Mouse (Mus musculus): ENCODE data around the gene Slc25a29. TPM values are rescaled to one million over a fixed set of nuclear protein-coding genes. Genes with fewer than 3 reads are reported as not detected.

Slc25a29 gene
- polyA plus RNA-seq, 1 experiment: 24.4 TPM

DNA sequence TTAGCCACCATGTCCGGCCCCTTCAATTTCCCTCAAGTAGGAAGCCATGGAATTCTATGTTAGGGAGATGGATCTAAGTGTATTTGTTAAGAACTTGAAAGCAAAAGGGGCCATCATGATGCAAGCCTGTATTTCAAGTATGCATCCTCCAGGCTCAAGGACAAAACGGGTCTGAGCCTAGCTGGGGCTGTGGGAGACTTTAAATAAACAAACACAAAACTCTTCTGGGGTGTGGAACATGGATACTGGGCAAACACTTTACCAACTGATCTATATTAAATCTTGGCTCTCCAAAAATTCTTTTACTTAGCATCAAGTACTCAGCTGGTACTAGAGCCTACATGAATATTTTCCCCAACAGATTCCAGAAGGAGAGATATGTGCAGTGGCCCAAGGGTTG is 48.4 kb downstream of the Slc25a29 start:
- Histone ChIP-seq H3K36me3 (ENCODE audit: control insufficient read depth, insufficient read depth, low read length) (no peaks in the 10 kb centered on the region), H3K27ac (ENCODE audit: control insufficient read depth, insufficient read depth, low read length) (no peak overlapping the region), H3K4me1 (replicated peaks; ENCODE audit: control insufficient read depth, insufficient read depth, low read length) (peaks cover 8% of the 10 kb centered on the region), H3K4me3 (ENCODE audit: control insufficient read depth, insufficient read depth, low read length) (no peak overlapping the region), H3K27me3 (ENCODE audit: control insufficient read depth, insufficient read depth, low read length) (no peaks in the 10 kb centered on the region)
- 96% methylated on average over 2 of the region's 2 CpGs for WGBS
- no peak for TF ChIP-seq POLR2A (IDR thresholded peaks at IDR 0.05; ENCODE audit: control insufficient read depth, extremely low read depth, insufficient read depth, low read length, poor library complexity)
- TF ChIP-seq CTCF (IDR thresholded peaks at IDR 0.05; ENCODE audit: borderline replicate concordance, control insufficient read depth, extremely low read depth, insufficient read depth, low read length, poor library complexity): no peak
- DNase-seq: no peak

DNA sequence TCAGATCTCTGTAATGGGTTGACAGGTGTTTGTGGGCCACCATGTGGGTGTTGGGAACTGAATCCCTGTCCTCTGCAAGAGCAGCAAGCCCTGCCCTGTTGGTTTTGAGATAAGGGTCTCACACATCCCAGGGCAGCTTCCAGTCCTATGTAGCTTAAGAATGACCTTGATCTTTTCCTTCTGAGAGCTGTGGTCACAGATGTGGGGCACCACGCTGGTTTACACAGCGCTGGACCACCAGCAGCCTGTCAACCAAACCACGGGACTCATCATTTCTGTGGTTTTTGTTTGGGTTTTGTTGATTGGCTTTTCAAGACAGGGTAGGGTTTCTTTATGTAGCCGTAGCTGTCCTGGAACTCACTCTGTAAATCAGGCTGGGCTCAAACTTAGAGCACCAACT is 50.5 kb downstream of the Slc25a29 start:
- H3K4me1 ChIP-seq (replicated peaks; ENCODE audit: control insufficient read depth, insufficient read depth, low read length): peaks cover 6% of the 10 kb centered on the region
- H3K27me3 ChIP-seq (ENCODE audit: control insufficient read depth, insufficient read depth, low read length): no peaks in the 10 kb centered on the region
- no peak overlapping the region for H3K27ac ChIP-seq (ENCODE audit: control insufficient read depth, insufficient read depth, low read length)
- DNase-seq: no peak
- no peaks in the 10 kb centered on the region for H3K36me3 ChIP-seq (ENCODE audit: control insufficient read depth, insufficient read depth, low read length)
- 20% methylated on average over 4 of the region's 4 CpGs for WGBS
- TF ChIP-seq CTCF (IDR thresholded peaks at IDR 0.05; ENCODE audit: borderline replicate concordance, control insufficient read depth, extremely low read depth, insufficient read depth, low read length, poor library complexity) (no peak), POLR2A (IDR thresholded peaks at IDR 0.05; ENCODE audit: control insufficient read depth, extremely low read depth, insufficient read depth, low read length, poor library complexity) (no peak)
- H3K4me3 ChIP-seq (ENCODE audit: control insufficient read depth, insufficient read depth, low read length): no peak overlapping the region

DNA sequence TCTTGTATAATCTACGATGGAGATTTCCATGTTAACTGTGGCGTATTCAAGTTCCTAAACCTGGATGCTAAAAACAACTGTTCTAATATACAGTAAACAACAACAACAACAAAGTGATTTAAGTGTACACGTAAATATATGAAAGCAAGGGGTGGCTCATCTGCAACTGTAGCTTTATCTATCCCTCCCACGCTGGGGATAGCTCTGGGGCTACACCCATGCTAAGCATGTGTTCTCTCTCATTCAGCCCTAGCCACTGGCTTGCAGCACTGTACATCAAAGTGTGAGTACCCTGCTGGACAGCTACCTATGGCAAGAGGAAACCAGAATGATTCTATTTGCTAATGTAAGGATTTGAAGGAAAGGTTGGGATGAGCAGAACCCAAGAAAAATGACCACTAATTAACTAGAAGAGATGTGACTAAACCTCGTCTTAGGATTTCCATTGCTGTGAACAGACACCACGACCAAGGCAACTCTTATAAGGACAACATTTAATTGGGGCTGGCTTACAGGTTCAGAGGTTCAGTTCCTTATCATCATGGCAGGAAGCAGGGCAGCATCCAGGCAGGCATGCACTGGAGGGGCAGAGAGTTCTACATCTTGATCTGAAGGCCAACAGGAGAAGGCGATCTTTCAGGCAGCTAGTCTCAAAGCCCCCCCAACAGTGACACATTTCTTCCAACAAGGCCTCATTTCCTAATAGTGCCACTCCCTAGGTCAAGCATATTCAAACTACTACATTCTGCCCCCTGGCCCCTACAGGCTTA is 55.4 kb downstream of the Slc25a29 start:
- H3K36me3 ChIP-seq (ENCODE audit: control insufficient read depth, insufficient read depth, low read length): peaks cover 9% of the 10 kb centered on the region; the same call in 1 of the 2 replicates
- no peak overlapping the region for H3K27ac ChIP-seq (ENCODE audit: control insufficient read depth, insufficient read depth, low read length)
- TF ChIP-seq POLR2A (IDR thresholded peaks at IDR 0.05; ENCODE audit: control insufficient read depth, extremely low read depth, insufficient read depth, low read length, poor library complexity): no peak
- TF ChIP-seq CTCF (IDR thresholded peaks at IDR 0.05; ENCODE audit: borderline replicate concordance, control insufficient read depth, extremely low read depth, insufficient read depth, low read length, poor library complexity): no peak
- no peak for DNase-seq
- no peak overlapping the region for H3K4me3 ChIP-seq (ENCODE audit: control insufficient read depth, insufficient read depth, low read length)
- peaks cover 3% of the 10 kb centered on the region for H3K4me1 ChIP-seq (replicated peaks; ENCODE audit: control insufficient read depth, insufficient read depth, low read length)
- H3K27me3 ChIP-seq (ENCODE audit: control insufficient read depth, insufficient read depth, low read length): no peaks in the 10 kb centered on the region
- WGBS: 97% methylated on average over 7 of the region's 7 CpGs

Other genes with a start within 250 kb of the Slc25a29 start
- gene Degs2, start 133.6 kb downstream of the Slc25a29 start, polyA plus RNA-seq (2012; rRNA removed): 21.1 and 21.6 TPM in 2 replicates
- 37.8 and 48.3 TPM in 2 replicates for gene Yy1, start 42.9 kb downstream of the Slc25a29 start, polyA plus RNA-seq (2012; rRNA removed)
- gene Slc25a47, start 163 bp upstream of the Slc25a29 start, polyA plus RNA-seq (2012; rRNA removed): 26.1 and 28.2 TPM in 2 replicates
- gene Wdr25, start 57.7 kb upstream of the Slc25a29 start, polyA plus RNA-seq (2012; rRNA removed): 12.4 and 13.7 TPM in 2 replicates
- 71.3 and 72.3 TPM in 2 replicates for gene Wars, start 58.3 kb upstream of the Slc25a29 start, polyA plus RNA-seq (2012; rRNA removed)
- 19.9 and 21.6 TPM in 2 replicates for gene Begain, start 232.3 kb upstream of the Slc25a29 start, polyA plus RNA-seq (2012; rRNA removed)